23 mouse cellular contexts compared by ENCODE assay signal in genomic region chr14:34440526-34441066, GRCm38 (mm10).
A peak's percentile ranks its signal among the peaks of the same experiment; 100 is the strongest.
DNase-seq lines count a peak whose midpoint lies in the region; ATAC-seq lines count a peak whose summit lies in the region.
"Had no signal": no experiment of that assay in that cellular context is flagged by ENCODE, and none has a peak within 500 bp of the region (broad histone marks: within the 10 kb centered on the region; RNA-seq: fewer than 3 reads in every experiment).

No protein-coding gene starts in this region.

- no peaks in the 10 kb centered on the region for H3K9me3 ChIP-seq in heart, embryonic 12.5 days (replicated peaks)
- H3K9me3 ChIP-seq in midbrain, embryonic 11.5 days (ENCODE audit: control insufficient read depth, low read length), result no peaks in the 10 kb centered on the region
- no peaks in the 10 kb centered on the region for H3K9me3 ChIP-seq in midbrain, embryonic 10.5 days (replicated peaks)
- H3K9me3 ChIP-seq: embryonic facial prominence, embryonic 12.5 days; forebrain, embryonic 12.5 days; neural tube, embryonic 15.5 days; stomach, embryonic 15.5 days had no signal

- H3K4me1 ChIP-seq in heart, embryonic 12.5 days (replicated peaks), result peaks cover 22% of the 10 kb centered on the region
- no peaks in the 10 kb centered on the region for H3K4me1 ChIP-seq in midbrain, embryonic 11.5 days (ENCODE audit: control insufficient read depth, insufficient read depth, low read length)
- H3K4me1 ChIP-seq in midbrain, embryonic 10.5 days, result no peaks in the 10 kb centered on the region
- H3K4me1 ChIP-seq: embryonic facial prominence, embryonic 12.5 days; forebrain, embryonic 12.5 days; stomach, embryonic 15.5 days had no signal

- H3K4me3 ChIP-seq in heart, embryonic 12.5 days, result no peak overlapping the region
- H3K4me3 ChIP-seq in midbrain, embryonic 11.5 days (ENCODE audit: low read depth, low read length), result no peak overlapping the region
- no peak overlapping the region for H3K4me3 ChIP-seq in midbrain, embryonic 10.5 days
- H3K4me3 ChIP-seq: embryonic facial prominence, embryonic 12.5 days; forebrain, embryonic 12.5 days; neural tube, embryonic 15.5 days; stomach, embryonic 15.5 days had no signal

- H3K36me3 ChIP-seq in heart, embryonic 12.5 days, result peaks cover 46% of the 10 kb centered on the region
- no peaks in the 10 kb centered on the region; the same call in 1 of the 2 replicates for H3K36me3 ChIP-seq in midbrain, embryonic 11.5 days (ENCODE audit: control insufficient read depth, insufficient read depth, low read length)
- peaks cover 87% of the 10 kb centered on the region for H3K36me3 ChIP-seq in midbrain, embryonic 10.5 days

- DNase-seq in frontal cortex, postnatal 10 days (ENCODE audit: low spot score in 2 of 2), result no peak
- no peak for DNase-seq in heart, adult 8-10 months (ENCODE audit: low spot score)
- peak; percentile 73 for DNase-seq in midbrain, embryonic 11.5 days (ENCODE audit: low spot score, missing footprints)
- no peak for DNase-seq in midbrain, embryonic 10.5 days (ENCODE audit: low spot score)
- DNase-seq in left cerebral cortex, adult 8-10 months (ENCODE audit: low spot score in 2 of 2), result no peak
- DNase-seq: adrenal gland, postnatal 25 days; cerebellum, adult 11 months; cerebellum, postnatal 25 days; gastrocnemius, postnatal 25 days; kidney, adult 18-20 months; kidney, postnatal 4 days; lung, postnatal 4 days; right cerebral cortex, adult 18-20 months; right cerebral cortex, postnatal 4 days; thymus, postnatal 36 days had no signal

- H3K9ac ChIP-seq in heart, embryonic 12.5 days, result no peak overlapping the region
- no peak overlapping the region for H3K9ac ChIP-seq in midbrain, embryonic 11.5 days (ENCODE audit: low read length)
- H3K9ac ChIP-seq: embryonic facial prominence, embryonic 12.5 days; forebrain, embryonic 12.5 days; hindbrain, embryonic 14.5 days; neural tube, embryonic 15.5 days; stomach, embryonic 15.5 days had no signal

- 61% methylated on average over 3 of the region's 3 CpGs for WGBS in heart, embryonic 12.5 days
- WGBS in midbrain, embryonic 11.5 days, result 91% methylated on average over 3 of the region's 3 CpGs
- WGBS in midbrain, embryonic 10.5 days, result 94% methylated on average over 3 of the region's 3 CpGs

- ATAC-seq in frontal cortex, adult (ENCODE audit: low TSS enrichment), result 0 out of 2 replicates have a peak, but pooled peaks have one; percentile 42
- no peak for ATAC-seq in heart, embryonic 12.5 days (ENCODE audit: insufficient number of reproducible peaks, low FRiP score)
- ATAC-seq in midbrain, embryonic 11.5 days (ENCODE audit: low FRiP score), result no peak
- ATAC-seq: inflammation-experienced regulatory T-cells, adult 6 months had no signal

- H3K27me3 ChIP-seq in heart, embryonic 12.5 days (replicated peaks), result no peaks in the 10 kb centered on the region
- H3K27me3 ChIP-seq in midbrain, embryonic 11.5 days (ENCODE audit: control insufficient read depth, insufficient read depth, low read length), result no peaks in the 10 kb centered on the region
- H3K27me3 ChIP-seq in midbrain, embryonic 10.5 days (ENCODE audit: low read depth, poor library complexity, severe bottlenecking), result no peaks in the 10 kb centered on the region
- H3K27me3 ChIP-seq: embryonic facial prominence, embryonic 12.5 days; forebrain, embryonic 12.5 days; neural tube, embryonic 15.5 days; stomach, embryonic 15.5 days had no signal

- H3K27ac ChIP-seq in heart, embryonic 12.5 days (ENCODE audit: poor library complexity, severe bottlenecking), result peak overlapping the region; percentile 75
- H3K27ac ChIP-seq in midbrain, embryonic 11.5 days (ENCODE audit: low read depth, low read length), result no peak overlapping the region
- H3K27ac ChIP-seq in midbrain, embryonic 10.5 days (replicated peaks), result no peak overlapping the region
- H3K27ac ChIP-seq: embryonic facial prominence, embryonic 12.5 days; forebrain, embryonic 12.5 days; hindbrain, embryonic 14.5 days; neural tube, embryonic 15.5 days; stomach, embryonic 15.5 days had no signal

- no peak overlapping the region for H3K4me2 ChIP-seq in heart, embryonic 12.5 days
- H3K4me2 ChIP-seq in midbrain, embryonic 11.5 days, result no peak overlapping the region
- H3K4me2 ChIP-seq: embryonic facial prominence, embryonic 12.5 days; forebrain, embryonic 12.5 days; hindbrain, embryonic 14.5 days; neural tube, embryonic 15.5 days; stomach, embryonic 15.5 days had no signal
